Mouse (Mus musculus) liver, adult 2 months (tissue): ENCODE data around the gene Ccser2. TPM values are rescaled to one million over a fixed set of nuclear protein-coding genes. Genes with fewer than 3 reads are reported as not detected.

Source experiments
- DNase-seq: peaks from one replicate; pipeline ENCODE4 v3.0.0-alpha.2; 2011; ENCODE audit warnings: low read depth, low spot score; ENCODE audit errors: extremely low read depth
- H3K27ac ChIP-seq: fragments of 200-500 bp; replicated peaks from 2 replicates; pipeline ENCODE4 v1.5.1; 2012; ENCODE audit warnings: low read depth, mild to moderate bottlenecking, control low read depth, inconsistent platforms, low read length; ENCODE audit not compliant: insufficient read depth
- H3K27me3 ChIP-seq: fragments of 200-500 bp; 2 replicates; pipeline ENCODE4 v1.6.1; 2012; ENCODE audit warnings: mild to moderate bottlenecking, moderate library complexity, low read length, inconsistent platforms; ENCODE audit not compliant: control insufficient read depth, insufficient read depth
- H3K36me3 ChIP-seq: fragments of 200-500 bp; 2 replicates; pipeline ENCODE4 v1.6.1; 2012; ENCODE audit warnings: low read length, inconsistent platforms; ENCODE audit not compliant: control insufficient read depth, insufficient read depth
- H3K4me1 ChIP-seq: fragments of 200-500 bp; 2 replicates; pipeline ENCODE4 v1.6.1; 2011; ENCODE audit warnings: low read length; ENCODE audit not compliant: control insufficient read depth, insufficient read depth
- H3K4me3 ChIP-seq: fragments of 200-500 bp; 2 replicates; pipeline ENCODE4 v1.5.1; 2011; ENCODE audit warnings: low read depth, mild to moderate bottlenecking, control low read depth, low read length, moderate library complexity; ENCODE audit not compliant: insufficient read depth
- H3K79me2 ChIP-seq: fragments of 200-500 bp; 2 replicates; pipeline ENCODE4 v1.6.1; 2012; ENCODE audit warnings: inconsistent platforms, mild to moderate bottlenecking, low read length, moderate library complexity; ENCODE audit not compliant: control insufficient read depth, insufficient read depth
- H3K9ac ChIP-seq: fragments of 200-500 bp; 2 replicates; pipeline ENCODE4 v1.6.1; 2012; ENCODE audit warnings: low read depth, mild to moderate bottlenecking, control low read depth, inconsistent platforms, low read length
- CTCF ChIP-seq: fragments of 200-500 bp; IDR thresholded peaks from 2 replicates; pipeline ENCODE4 v1.5.1; 2011; ENCODE audit warnings: low read depth, low read length, control low read depth
- POLR2A ChIP-seq: fragments of 200-500 bp; IDR thresholded peaks from 2 replicates; pipeline ENCODE4 v1.6.1; 2011; ENCODE audit warnings: low read length, control low read depth; ENCODE audit not compliant: insufficient read depth; ENCODE audit errors: extremely low read depth
- WGBS: fragments of 180-500 bp; shearing (Covaris S2); methylation state at CpG from one replicate; pipeline ENCODE4 v1.1.7; 2018; 5-methylcytosine and 5-hydroxymethylcytosine counted together
- polyA plus RNA-seq: library from polyadenylated mRNA; depleted of rRNA; stranded (reverse); fragments of >200 nt; gene quantifications from 2 replicates; pipeline ENCODE4 v1.2.3, GENCODE M21; 2012; rRNA removed
- total RNA-seq: library from RNA; depleted of rRNA; stranded (reverse); fragments of >200 nt; gene quantifications from 2 replicates; pipeline ENCODE4 v1.2.3, GENCODE M21; 2014; rRNA removed

Ccser2 gene
- total and polyA plus RNA-seq, 2 experiments, result 7.4 to 21.1 TPM

- Histone ChIP-seq H3K9ac (no peak overlapping the region), H3K36me3 (no peaks in the 10 kb centered on the region), H3K27ac (no peak overlapping the region), H3K4me1 (peaks cover 4% of the 10 kb centered on the region; the same call in 1 of the 2 replicates), H3K27me3 (no peaks in the 10 kb centered on the region), H3K79me2 (no peaks in the 10 kb centered on the region), H3K4me3 (peak overlapping the region; percentile 38)
- no peak for TF ChIP-seq POLR2A
- peak; percentile 97 for TF ChIP-seq CTCF
- WGBS, result 19% methylated on average over 15 of the region's 15 CpGs
- peak; percentile 51 for DNase-seq
Measured at GRCm38 (mm10) chr14:36863877-36864489, 104.6 kb downstream of the Ccser2 start.

- Histone ChIP-seq H3K27ac (no peak overlapping the region), H3K79me2 (no peaks in the 10 kb centered on the region), H3K9ac (no peak overlapping the region), H3K4me1 (peaks cover 3% of the 10 kb centered on the region; the same call in 1 of the 2 replicates), H3K4me3 (no peak overlapping the region), H3K36me3 (no peaks in the 10 kb centered on the region), H3K27me3 (no peaks in the 10 kb centered on the region)
- no peak for DNase-seq
- WGBS, result 14% methylated on average over 7 of the region's 7 CpGs
- TF ChIP-seq CTCF (peak; percentile 82), POLR2A (no peak)
Measured at GRCm38 (mm10) chr14:36862387-36862786, 106.2 kb downstream of the Ccser2 start.

- 58% methylated on average over 4 of the region's 4 CpGs for WGBS
- TF ChIP-seq CTCF (no peak), POLR2A (no peak)
- Histone ChIP-seq H3K9ac (no peak overlapping the region), H3K4me3 (no peak overlapping the region), H3K79me2 (no peaks in the 10 kb centered on the region), H3K36me3 (no peaks in the 10 kb centered on the region), H3K27ac (no peak overlapping the region), H3K27me3 (0 out of 2 replicates have a peak, but pooled peaks cover 2% of the 10 kb centered on the region), H3K4me1 (no peaks in the 10 kb centered on the region)
- DNase-seq, result no peak
Measured at GRCm38 (mm10) chr14:36858932-36859331, 109.6 kb downstream of the Ccser2 start.

GRCm38 (mm10) chr14:36852972-36853371, 115.6 kb downstream of the Ccser2 start:
- Histone ChIP-seq H3K36me3 (no peaks in the 10 kb centered on the region), H3K27ac (no peak overlapping the region), H3K9ac (no peak overlapping the region), H3K27me3 (0 out of 2 replicates have a peak, but pooled peaks cover 2% of the 10 kb centered on the region), H3K79me2 (no peaks in the 10 kb centered on the region), H3K4me1 (no peaks in the 10 kb centered on the region), H3K4me3 (no peak overlapping the region)
- TF ChIP-seq CTCF (no peak), POLR2A (no peak)
- DNase-seq, result no peak
- whole genome bisulfite sequencing, result 53% methylated on average over 4 of the region's 4 CpGs

- Histone ChIP-seq H3K4me1 (no peaks in the 10 kb centered on the region), H3K4me3 (no peak overlapping the region), H3K79me2 (no peaks in the 10 kb centered on the region), H3K36me3 (no peaks in the 10 kb centered on the region), H3K27ac (no peak overlapping the region), H3K9ac (no peak overlapping the region), H3K27me3 (no peaks in the 10 kb centered on the region)
- WGBS, result 8% methylated on average over 1 of the region's 1 CpGs
- no peak for TF ChIP-seq POLR2A
- no peak for TF ChIP-seq CTCF
- no peak for DNase-seq
Measured at GRCm38 (mm10) chr14:36848860-36849259, 119.7 kb downstream of the Ccser2 start.

Other genes starting within 250 kb of the Ccser2 start
- gene Rgr, start 80.2 kb upstream of the Ccser2 start, total RNA-seq, result not detected in 2 replicates
- 0.01 TPM in 1 of 2 replicates, not detected in the other for gene Rgr, start 80.2 kb upstream of the Ccser2 start, polyA plus RNA-seq
- gene Lrit1, start 86.1 kb upstream of the Ccser2 start, total RNA-seq, result 11.2 and 15.2 TPM in 2 replicates
- gene Lrit1, start 86.1 kb upstream of the Ccser2 start, polyA plus RNA-seq, result 5.3 and 5.8 TPM in 2 replicates
- 5.2 and 8.1 TPM in 2 replicates for gene Lrit2, start 99.2 kb upstream of the Ccser2 start, total RNA-seq
- 3.2 and 4.7 TPM in 2 replicates for gene Lrit2, start 99.2 kb upstream of the Ccser2 start, polyA plus RNA-seq
- gene Cdhr1, start 129.6 kb upstream of the Ccser2 start, total RNA-seq, result not detected in 2 replicates
- gene Cdhr1, start 129.6 kb upstream of the Ccser2 start, polyA plus RNA-seq, result 0.02 TPM in 1 of 2 replicates, not detected in the other
- gene 2610528A11Rik, start 145.2 kb upstream of the Ccser2 start, total RNA-seq, result 0.40 TPM in 1 of 2 replicates, not detected in the other
- 0.29 TPM in 1 of 2 replicates, not detected in the other for gene 2610528A11Rik, start 145.2 kb upstream of the Ccser2 start, polyA plus RNA-seq
- 228 and 240 TPM in 2 replicates for gene Ghitm, start 166.5 kb upstream of the Ccser2 start, total RNA-seq
- gene Ghitm, start 166.5 kb upstream of the Ccser2 start, polyA plus RNA-seq, result 161 and 173 TPM in 2 replicates